Mouse (Mus musculus) thymus, adult 2 months (tissue): ENCODE data around the gene Vmp1. TPM values are rescaled to one million over a fixed set of nuclear protein-coding genes. Genes with fewer than 3 reads are reported as not detected.

Source experiments
- DNase-seq: peaks from one replicate; pipeline ENCODE4 v3.0.0; 2021
- H3K27ac ChIP-seq: fragments of 200-500 bp; 2 replicates; pipeline ENCODE4 v1.5.1; 2012; ENCODE audit warnings: low read length, control low read depth; ENCODE audit not compliant: control insufficient read depth, insufficient read depth
- H3K27me3 ChIP-seq: fragments of 200-500 bp; 2 replicates; pipeline ENCODE4 v1.6.1; 2012; ENCODE audit warnings: mild to moderate bottlenecking, low read length, moderate library complexity, mixed read lengths; ENCODE audit not compliant: control insufficient read depth, insufficient read depth
- H3K36me3 ChIP-seq: fragments of 200-500 bp; 2 replicates; pipeline ENCODE4 v1.6.1; 2012; ENCODE audit warnings: mild to moderate bottlenecking, low read length, moderate library complexity; ENCODE audit not compliant: control insufficient read depth, insufficient read depth
- H3K4me1 ChIP-seq: fragments of 200-500 bp; replicated peaks from 2 replicates; pipeline ENCODE4 v1.6.1; 2012; ENCODE audit warnings: low read length; ENCODE audit not compliant: control insufficient read depth, insufficient read depth
- H3K4me3 ChIP-seq: fragments of 200-500 bp; 2 replicates; pipeline ENCODE4 v1.5.1; 2012; ENCODE audit warnings: mild to moderate bottlenecking, low read length, control low read depth, moderate library complexity; ENCODE audit not compliant: control insufficient read depth, insufficient read depth
- CTCF ChIP-seq: fragments of 200-500 bp; IDR thresholded peaks from 2 replicates; pipeline ENCODE4 v1.5.1; 2012; ENCODE audit warnings: mild to moderate bottlenecking, control low read depth, low read length, moderate library complexity, borderline replicate concordance; ENCODE audit not compliant: control insufficient read depth, poor library complexity, insufficient read depth; ENCODE audit errors: extremely low read depth
- POLR2A ChIP-seq: fragments of 200-500 bp; IDR thresholded peaks from 2 replicates; pipeline ENCODE4 v1.6.1; 2012; ENCODE audit warnings: mild to moderate bottlenecking, low read length, control low read depth, moderate library complexity; ENCODE audit not compliant: control insufficient read depth, poor library complexity, insufficient read depth; ENCODE audit errors: extremely low read depth
- WGBS: fragments of 180-500 bp; shearing (Covaris S2); methylation state at CpG from one replicate; pipeline ENCODE4 v1.1.7; 2018; 5-methylcytosine and 5-hydroxymethylcytosine counted together
- polyA plus RNA-seq: library from polyadenylated mRNA; depleted of rRNA; stranded (reverse); fragments of >200 nt; gene quantifications from 2 replicates; pipeline ENCODE4 v1.2.3, GENCODE M21; 2012

The Vmp1 gene
- polyA plus RNA-seq, 1 experiment = 36.7 TPM

GRCm38 (mm10) chr11:86629941-86630340, 53.7 kb downstream of the Vmp1 start:
- no peak for DNase-seq
- Histone ChIP-seq H3K36me3 (no peaks in the 10 kb centered on the region), H3K4me1 (no peaks in the 10 kb centered on the region), H3K27ac (no peak overlapping the region), H3K4me3 (no peak overlapping the region), H3K27me3 (no peaks in the 10 kb centered on the region)
- 98% methylated on average over 7 of the region's 7 CpGs for WGBS
- TF ChIP-seq POLR2A (no peak), CTCF (no peak)

GRCm38 (mm10) chr11:86629445-86629844, 54.2 kb downstream of the Vmp1 start:
- Histone ChIP-seq H3K4me1 (no peaks in the 10 kb centered on the region), H3K27me3 (no peaks in the 10 kb centered on the region), H3K27ac (no peak overlapping the region), H3K4me3 (no peak overlapping the region), H3K36me3 (no peaks in the 10 kb centered on the region)
- WGBS = 88% methylated on average over 3 of the region's 3 CpGs
- no peak for DNase-seq
- TF ChIP-seq CTCF (no peak), POLR2A (no peak)

- Histone ChIP-seq H3K4me3 (no peak overlapping the region), H3K27me3 (no peaks in the 10 kb centered on the region), H3K36me3 (no peaks in the 10 kb centered on the region), H3K4me1 (0 out of 2 replicates have a peak, but pooled peaks cover 2% of the 10 kb centered on the region), H3K27ac (no peak overlapping the region)
- WGBS = 85% methylated on average over 2 of the region's 2 CpGs
- DNase-seq = no peak
- TF ChIP-seq CTCF (no peak), POLR2A (no peak)
Observed at GRCm38 (mm10) chr11:86628448-86628847, 55.2 kb downstream of the Vmp1 start.

- Histone ChIP-seq H3K36me3 (no peaks in the 10 kb centered on the region), H3K27me3 (no peaks in the 10 kb centered on the region), H3K4me1 (0 out of 2 replicates have a peak, but pooled peaks cover 4% of the 10 kb centered on the region), H3K27ac (no peak overlapping the region), H3K4me3 (no peak overlapping the region)
- no peak for TF ChIP-seq POLR2A
- TF ChIP-seq CTCF = no peak
- no peak for DNase-seq
Observed at GRCm38 (mm10) chr11:86627649-86628048, 56.0 kb downstream of the Vmp1 start.

- TF ChIP-seq POLR2A (no peak), CTCF (no peak)
- no peak for DNase-seq
- H3K4me1 ChIP-seq = 0 out of 2 replicates have a peak, but pooled peaks cover 4% of the 10 kb centered on the region
- H3K36me3 ChIP-seq = no peaks in the 10 kb centered on the region
- no peaks in the 10 kb centered on the region for H3K27me3 ChIP-seq
- no peak overlapping the region for H3K27ac ChIP-seq
- no peak overlapping the region for H3K4me3 ChIP-seq
- 96% methylated on average over 4 of the region's 4 CpGs for WGBS
Observed at GRCm38 (mm10) chr11:86626714-86627113, 56.9 kb downstream of the Vmp1 start.

GRCm38 (mm10) chr11:86624237-86624941, 59.2 kb downstream of the Vmp1 start:
- H3K27me3 ChIP-seq = no peaks in the 10 kb centered on the region
- H3K4me3 ChIP-seq = no peak overlapping the region
- no peak for DNase-seq
- H3K4me1 ChIP-seq = 0 out of 2 replicates have a peak, but pooled peaks cover 4% of the 10 kb centered on the region
- no peaks in the 10 kb centered on the region for H3K36me3 ChIP-seq
- TF ChIP-seq CTCF (no peak), POLR2A (no peak)
- 27% methylated on average over 5 of the region's 5 CpGs for WGBS
- H3K27ac ChIP-seq = no peak overlapping the region; the same call in 1 of the 2 replicates

GRCm38 (mm10) chr11:86623402-86624010, 60.1 kb downstream of the Vmp1 start:
- DNase-seq = no peak
- no peak overlapping the region for H3K27ac ChIP-seq
- H3K36me3 ChIP-seq = no peaks in the 10 kb centered on the region
- 64% methylated on average over 1 of the region's 1 CpGs for WGBS
- H3K27me3 ChIP-seq = no peaks in the 10 kb centered on the region
- no peak overlapping the region for H3K4me3 ChIP-seq
- 0 out of 2 replicates have a peak, but pooled peaks cover 4% of the 10 kb centered on the region for H3K4me1 ChIP-seq
- TF ChIP-seq POLR2A = no peak
- no peak for TF ChIP-seq CTCF
